12 mouse cellular contexts compared by ENCODE assay signal in genomic region chr6:106381288-106382025, GRCm38 (mm10).
DNase-seq lines count a peak whose midpoint lies in the region; ATAC-seq and TF ChIP-seq lines count a peak whose summit lies in the region.
"Had no signal": no experiment of that assay in that cellular context is flagged by ENCODE, and none has a peak within 500 bp of the region (broad histone marks: within the 10 kb centered on the region; RNA-seq: fewer than 3 reads in every experiment).

No protein-coding gene starts in this region.

- ATAC-seq in forebrain, embryonic 14.5 days, result peak; percentile 61
- no peak for ATAC-seq in forebrain, embryonic 12.5 days (ENCODE audit: low FRiP score)
- ATAC-seq in granulocyte monocyte progenitor cell, adult 5-6 weeks (replicated peaks; ENCODE audit: poor library complexity, severe bottlenecking), result no peak
- ATAC-seq in CD4-positive, CD25-positive, alpha-beta regulatory T cell, adult 4 months, result no peak
- ATAC-seq: activated CD4-positive, CD25-positive, alpha-beta regulatory T cell, adult 4 months; intestine, postnatal 0 days; liver, postnatal 0 days had no signal

- no peaks in the 10 kb centered on the region for H3K27me3 ChIP-seq in forebrain, embryonic 14.5 days (replicated peaks; ENCODE audit: control insufficient read depth, insufficient read depth, low read length)
- no peaks in the 10 kb centered on the region for H3K27me3 ChIP-seq in forebrain, embryonic 12.5 days

- no peak overlapping the region for H3K9ac ChIP-seq in forebrain, embryonic 14.5 days (ENCODE audit: low read length)
- no peak overlapping the region for H3K9ac ChIP-seq in forebrain, embryonic 12.5 days
- H3K9ac ChIP-seq: liver, postnatal 0 days had no signal

- no peak for TF ChIP-seq POLR2A in brain, embryonic 14.5 days (IDR thresholded peaks at IDR 0.05; ENCODE audit: borderline replicate concordance, extremely low read depth, insufficient read depth, insufficient read length, poor library complexity, severe bottlenecking)

- no peak for TF ChIP-seq CTCF in brain, embryonic 14.5 days (IDR thresholded peaks at IDR 0.05; ENCODE audit: borderline replicate concordance, extremely low read depth, insufficient read depth, insufficient read length)

- no peak overlapping the region for H3K4me2 ChIP-seq in forebrain, embryonic 14.5 days (ENCODE audit: low read length)
- H3K4me2 ChIP-seq in forebrain, embryonic 12.5 days, result no peak overlapping the region

- no peaks in the 10 kb centered on the region for H3K9me3 ChIP-seq in forebrain, embryonic 14.5 days (replicated peaks; ENCODE audit: control insufficient read depth, low read length)
- no peaks in the 10 kb centered on the region for H3K9me3 ChIP-seq in forebrain, embryonic 12.5 days

- 68% methylated on average over 6 of the region's 6 CpGs for WGBS in forebrain, embryonic 14.5 days
- WGBS in forebrain, embryonic 12.5 days, result 79% methylated on average over 6 of the region's 6 CpGs

- peak; percentile 58 for DNase-seq in forebrain, embryonic 14.5 days (ENCODE audit: low spot score)
- DNase-seq in brain, embryonic 14.5 days (ENCODE audit: low read depth), result peak; percentile 57
- peak; percentile 80 to 85 for DNase-seq in cerebellum, postnatal 36 days
- DNase-seq in left cerebral cortex, adult 8-10 months (ENCODE audit: low spot score in 2 of 2), result peak; percentile 10 to 36
- no peak for DNase-seq in thymus, postnatal 36 days
- DNase-seq: heart, postnatal 14 days; liver, postnatal 0 days had no signal

- H3K36me3 ChIP-seq in forebrain, embryonic 14.5 days (ENCODE audit: control insufficient read depth, insufficient read depth, low read length), result no peaks in the 10 kb centered on the region
- no peaks in the 10 kb centered on the region for H3K36me3 ChIP-seq in forebrain, embryonic 12.5 days (replicated peaks)

- no peaks in the 10 kb centered on the region for H3K4me1 ChIP-seq in forebrain, embryonic 14.5 days (ENCODE audit: control insufficient read depth, insufficient read depth, low read length)
- H3K4me1 ChIP-seq in forebrain, embryonic 12.5 days, result no peaks in the 10 kb centered on the region

- no peak overlapping the region for H3K4me3 ChIP-seq in forebrain, embryonic 14.5 days (ENCODE audit: low read depth, low read length)
- H3K4me3 ChIP-seq in forebrain, embryonic 12.5 days (replicated peaks), result no peak overlapping the region

- H3K27ac ChIP-seq in forebrain, embryonic 14.5 days (ENCODE audit: low read depth, low read length), result no peak overlapping the region
- H3K27ac ChIP-seq in forebrain, embryonic 12.5 days, result no peak overlapping the region

Comparison
In these comparisons a context has a peak if more than half of its experiments do, and no peak if none do; other contexts are left out.
1. DNase-seq: peak in forebrain, embryonic 14.5 days (single experiment), brain, embryonic 14.5 days (single experiment), cerebellum, postnatal 36 days (2 of 2) and left cerebral cortex, adult 8-10 months (2 of 2); none in thymus, postnatal 36 days (0 of 2).